Mouse (Mus musculus) kidney, postnatal 4 days (tissue): ENCODE results near the gene Cage1.
A peak's percentile ranks its signal among the peaks of the same experiment; 100 is the strongest.

Source experiments
- DNase-seq, 2 experiments: peaks; one replicate each; pipeline ENCODE4 v3.0.0; 2021; ENCODE audit warnings: mixed read lengths in 2 of 2

Gene Cage1

DNA sequence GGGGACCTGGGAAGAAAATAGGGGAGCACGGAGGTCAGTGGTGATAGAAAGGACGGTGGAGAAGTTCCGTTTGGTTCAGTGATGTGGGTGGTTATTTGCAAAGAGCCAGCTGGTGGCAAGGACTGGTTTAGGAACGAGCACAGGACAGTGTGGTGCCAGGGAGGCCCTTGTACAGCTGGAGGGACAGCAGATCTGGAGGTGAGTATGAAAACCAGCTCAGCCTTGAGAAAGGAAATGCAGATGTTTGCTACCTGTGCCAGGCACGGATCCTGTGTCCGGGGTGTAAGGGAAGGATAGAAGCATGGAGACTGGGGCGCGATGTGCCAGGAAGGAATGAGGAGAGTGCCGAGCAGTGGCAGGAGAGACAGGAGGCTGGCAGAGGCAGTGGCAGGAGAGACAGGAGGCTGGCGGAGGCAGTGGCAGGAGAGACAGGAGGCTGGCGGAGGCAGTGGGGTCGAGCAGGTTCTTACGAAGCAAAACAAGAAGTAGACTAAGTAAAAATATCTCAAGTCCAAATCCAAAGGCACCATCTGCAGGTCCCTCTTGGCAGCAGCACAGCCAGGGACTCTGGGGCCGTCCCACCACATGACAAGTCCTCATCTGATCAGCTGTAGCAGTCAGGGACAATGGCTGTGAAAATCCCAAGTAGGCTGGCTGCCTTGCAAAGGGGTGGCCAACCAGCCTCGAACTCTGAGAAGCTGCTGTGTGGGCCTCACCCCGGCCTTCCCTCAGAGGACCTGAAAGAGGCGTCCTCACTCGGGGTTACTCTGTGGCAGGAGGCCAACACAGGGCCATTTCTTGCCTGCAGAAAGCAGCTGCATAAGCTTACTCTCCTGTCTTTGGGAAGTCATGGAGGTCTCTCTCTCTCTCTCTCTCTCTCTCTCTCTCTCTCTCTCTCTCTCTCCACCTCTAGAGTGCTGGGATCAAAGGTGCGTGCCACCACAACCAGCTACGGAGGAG, 72.5 kb downstream of the Cage1 start:
- peak; percentile 34 to 40 for DNase-seq

DNA sequence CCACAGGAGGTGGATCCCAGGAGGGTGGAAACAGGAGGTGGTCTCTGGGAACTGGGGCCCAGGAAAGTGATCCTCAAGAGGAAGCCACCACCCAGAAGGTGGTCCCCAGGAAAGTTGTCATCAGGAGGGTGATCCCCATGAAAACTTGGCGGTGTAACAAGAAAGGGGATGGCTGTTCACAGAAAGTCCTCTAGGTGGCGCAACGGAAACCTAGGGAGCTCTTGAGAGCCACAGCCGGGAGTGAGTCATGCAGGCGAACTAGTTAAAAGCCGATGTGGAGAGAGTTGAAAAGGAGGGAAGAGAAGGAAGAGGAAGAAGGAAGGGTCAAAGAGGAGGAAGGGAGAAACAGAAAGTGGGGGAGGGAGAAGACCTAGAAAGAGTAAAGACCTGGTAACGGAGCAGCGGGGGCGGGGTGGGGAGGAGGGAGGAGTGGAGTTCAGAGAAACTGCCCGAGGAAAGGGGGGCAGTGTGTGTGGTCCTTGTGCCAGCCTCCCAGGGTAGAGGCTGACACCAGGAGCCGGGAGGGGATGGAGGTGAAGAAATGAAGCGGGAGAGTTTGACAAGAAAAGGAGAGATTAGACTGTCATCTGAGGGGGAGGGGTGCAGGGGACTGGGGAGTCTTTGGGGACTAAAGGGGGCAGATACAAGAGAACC, 73.4 kb downstream of the Cage1 start:
- peak; percentile 84 to 90 for DNase-seq

GRCm38 (mm10) chr13:37962541-37962940, 74.3 kb downstream of the Cage1 start:
- DNase-seq = no peak

- no peak for DNase-seq
Measured at GRCm38 (mm10) chr13:37959936-37960335, 76.9 kb downstream of the Cage1 start.

GRCm38 (mm10) chr13:37959239-37959907, 77.5 kb downstream of the Cage1 start:
- no peak for DNase-seq

- no peak for DNase-seq
Measured at GRCm38 (mm10) chr13:37958498-37959238, 78.2 kb downstream of the Cage1 start.
